Mouse (Mus musculus) thymus, postnatal 10 days (tissue): ENCODE measurements around the gene Gm3625.

Experiments
- DNase-seq, 2 experiments: peaks; one replicate each; pipeline ENCODE4 v3.0.0; 2021; ENCODE audit warnings: low spot score in 2 of 2

The Gm3625 gene

GRCm38 (mm10) chr12:4592541-4593165 lies at the start of gene Gm3625, which contains the start of gene Itsn2:
Gene Gm3625 (minus strand): TSS chr12:4592927.
Gene Itsn2 (plus strand): TSS chr12:4592638.
- DNase-seq: peak; percentile 51 to 76

DNA sequence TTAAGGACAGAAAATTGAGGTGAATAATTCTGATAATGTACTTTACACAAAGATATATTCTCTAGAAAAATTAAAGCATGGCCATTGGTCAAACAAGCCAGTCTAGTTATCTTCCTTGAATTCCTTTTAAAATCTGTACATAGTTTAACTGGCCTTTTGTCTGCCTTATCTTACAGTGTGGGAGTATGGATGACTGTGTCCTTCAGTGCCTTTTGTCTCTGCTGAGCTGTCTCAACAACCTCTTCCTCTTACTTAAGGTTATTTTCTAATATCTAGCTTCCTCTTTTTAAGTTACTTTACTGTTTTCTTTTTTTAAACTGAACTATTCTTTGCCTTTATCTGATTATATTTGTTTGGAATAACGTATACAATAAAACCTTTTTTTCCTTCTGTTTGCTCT lies 48.0 kb upstream of the Gm3625 start:
- no peak for DNase-seq

- no peak for DNase-seq
Measured at GRCm38 (mm10) chr12:4638438-4638837, 45.7 kb upstream of the Gm3625 start.

DNA sequence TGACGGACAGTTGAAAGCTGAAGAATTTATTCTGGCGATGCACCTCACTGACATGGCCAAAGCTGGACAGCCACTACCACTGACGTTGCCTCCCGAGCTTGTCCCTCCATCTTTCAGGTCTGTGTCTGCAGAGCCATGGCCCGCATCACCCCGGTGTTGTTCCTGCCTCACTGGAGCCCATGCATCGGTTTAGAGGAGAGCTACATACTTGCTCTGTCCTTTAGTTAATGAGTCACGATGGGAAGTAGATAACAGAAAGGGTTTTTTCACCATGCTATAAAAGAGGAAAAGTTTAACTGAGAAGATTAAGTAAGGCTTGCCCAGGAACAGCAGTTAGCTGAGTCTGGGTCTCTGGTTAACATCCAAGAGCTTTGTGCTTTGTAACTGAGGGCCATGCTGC lies 40.2 kb upstream of the Gm3625 start:
- DNase-seq: no peak

- peak in 1 of 2 experiments; percentile 21 for DNase-seq
Measured at GRCm38 (mm10) chr12:4624201-4624600, 31.5 kb upstream of the Gm3625 start.

DNA sequence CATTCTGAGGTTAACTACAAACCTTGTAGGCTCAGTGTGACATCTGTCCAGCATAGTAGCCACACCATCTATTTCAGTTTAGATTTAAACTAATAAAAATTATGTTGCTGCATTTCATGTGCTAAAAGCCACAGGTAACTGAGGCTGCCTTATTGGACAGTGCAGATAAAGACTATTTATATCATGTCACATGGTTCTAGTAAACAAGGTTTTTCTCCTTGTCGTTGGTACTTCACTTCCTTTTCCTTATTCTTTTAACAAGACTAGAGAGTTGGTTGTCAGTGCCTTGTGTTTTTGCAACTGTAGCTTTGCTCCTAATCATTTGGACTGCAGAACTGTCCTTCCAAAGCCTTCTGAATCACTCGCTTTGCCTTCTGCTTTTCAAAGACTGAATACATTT lies 22.0 kb upstream of the Gm3625 start:
- no peak for DNase-seq

- no peak for DNase-seq
Measured at GRCm38 (mm10) chr12:4606625-4607024, 13.9 kb upstream of the Gm3625 start.

DNA sequence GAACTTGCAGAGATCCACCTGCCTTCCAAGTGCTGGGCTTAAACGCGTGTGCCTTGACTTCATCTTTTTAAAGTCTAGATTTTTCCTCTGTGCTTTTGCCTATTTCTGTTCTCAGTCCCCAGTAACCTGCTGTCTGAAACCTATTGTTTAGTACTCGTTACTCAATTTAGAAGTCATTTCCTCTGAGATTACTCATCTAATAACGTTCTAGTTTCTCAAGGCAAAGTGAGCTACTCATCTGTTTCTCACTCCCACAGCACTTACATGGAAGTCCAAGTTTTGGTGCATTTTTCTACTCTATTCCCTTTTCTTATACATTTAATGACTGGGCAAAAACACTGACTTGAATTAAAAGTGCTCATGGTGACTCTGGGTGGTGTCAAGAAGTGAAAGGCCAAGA lies 7.0 kb upstream of the Gm3625 start:
- no peak for DNase-seq

DNA sequence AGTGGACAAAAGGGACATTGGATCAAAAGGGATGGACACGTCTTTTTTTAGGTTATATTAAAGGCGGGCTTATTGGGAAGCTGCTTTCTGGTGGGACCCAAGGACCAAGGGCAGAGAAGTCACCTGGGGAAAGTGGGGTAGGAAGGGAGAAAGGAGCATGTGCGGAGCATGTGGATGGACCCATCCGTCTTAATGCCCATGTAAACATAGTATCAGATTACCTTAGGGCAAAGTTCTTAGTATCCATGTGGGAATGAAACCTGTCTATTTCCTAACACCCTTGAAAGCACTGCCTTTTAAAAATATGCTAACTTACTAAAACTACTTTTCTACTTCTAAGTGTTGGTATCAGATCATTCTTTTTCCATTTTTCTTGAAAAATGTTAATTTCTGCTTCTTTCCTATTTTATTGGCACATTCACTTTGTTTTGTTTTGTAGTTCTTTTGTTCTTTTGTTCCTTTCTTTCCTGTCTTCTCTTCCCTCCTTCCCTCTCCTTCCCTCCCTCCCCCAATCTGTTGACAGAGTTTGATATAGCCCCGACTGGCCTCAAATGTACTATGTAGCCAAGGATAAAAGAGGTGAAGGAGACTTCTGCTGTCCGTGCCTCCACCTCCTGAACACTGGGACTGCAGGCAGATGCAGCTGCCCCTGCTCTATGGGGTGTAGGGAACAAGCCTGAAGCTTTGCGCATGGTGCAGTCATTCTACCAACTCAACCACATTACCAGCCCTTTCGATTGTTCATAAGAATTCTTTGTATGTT lies 6.1 kb upstream of the Gm3625 start:
- DNase-seq: no peak

DNA sequence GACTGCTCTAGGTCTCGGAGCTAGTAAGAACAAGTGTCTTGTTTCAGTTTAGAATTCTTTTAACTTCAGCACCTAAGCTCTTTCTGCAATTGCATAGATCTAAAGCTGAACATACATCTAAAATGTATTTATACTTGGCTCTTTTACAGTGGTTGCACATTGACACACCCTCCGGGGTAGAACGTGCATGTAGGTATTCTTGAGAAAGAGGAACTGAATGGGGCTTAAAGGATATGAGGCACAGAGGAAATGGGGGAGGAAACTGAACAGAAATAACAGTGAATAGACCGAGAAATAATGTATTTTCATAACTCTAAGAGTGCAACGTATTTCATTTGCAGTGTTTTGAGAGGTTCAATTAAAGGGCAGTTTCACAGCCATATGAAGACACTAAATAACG lies 2.3 kb upstream of the Gm3625 start:
- peak in 1 of 2 experiments; percentile 12 for DNase-seq

- DNase-seq: no peak
Measured at GRCm38 (mm10) chr12:4593930-4594391, 1.2 kb upstream of the Gm3625 start.

- DNase-seq: peak; percentile 38 to 53
Measured at GRCm38 (mm10) chr12:4593166-4593929, 621 bp upstream of the Gm3625 start.

- no peak for DNase-seq
Measured at GRCm38 (mm10) chr12:4592025-4592424, 702 bp downstream of the Gm3625 start.

DNA sequence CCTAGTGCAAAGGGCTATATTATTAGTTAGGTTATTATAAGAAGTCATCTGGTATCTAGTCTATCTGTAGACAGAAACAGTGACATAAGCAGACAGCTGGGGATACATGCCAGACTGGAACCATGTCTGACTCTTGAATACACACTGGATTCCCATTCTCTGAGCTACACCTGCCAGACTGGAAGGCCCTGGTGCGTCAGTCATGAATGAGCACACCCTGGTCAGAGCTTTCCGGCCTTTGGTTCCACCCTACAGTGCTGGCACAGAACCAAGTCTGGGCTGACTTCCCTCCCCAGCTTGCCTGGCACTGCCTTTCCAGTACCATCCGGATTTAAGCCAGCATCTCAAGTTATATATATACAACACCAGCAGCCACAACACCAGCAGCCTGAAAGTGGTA lies 4.1 kb downstream of the Gm3625 start:
- no peak for DNase-seq

GRCm38 (mm10) chr12:4587846-4588245 lies 4.9 kb downstream of the Gm3625 start:
- DNase-seq: no peak

DNA sequence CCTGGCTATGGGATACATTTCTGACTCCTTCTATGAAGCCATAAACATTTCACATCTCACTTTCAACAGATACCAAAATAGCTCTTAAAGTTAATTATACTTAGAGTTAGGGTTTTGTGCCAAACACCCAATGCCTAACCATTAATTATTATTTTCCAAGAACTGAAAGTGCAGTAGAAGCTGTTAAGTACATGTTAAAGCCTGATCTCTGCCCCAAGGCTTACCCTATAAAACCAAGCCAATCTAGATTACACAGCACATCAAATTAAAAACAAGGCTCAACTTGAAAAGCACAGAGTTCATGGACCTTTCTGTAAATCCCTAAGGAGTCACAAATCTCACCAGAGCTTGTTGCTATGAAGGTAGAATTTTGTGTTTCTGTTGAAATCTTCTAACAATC lies 10.4 kb downstream of the Gm3625 start:
- DNase-seq: no peak

GRCm38 (mm10) chr12:4574065-4574464 lies 18.7 kb downstream of the Gm3625 start:
- no peak for DNase-seq

DNA sequence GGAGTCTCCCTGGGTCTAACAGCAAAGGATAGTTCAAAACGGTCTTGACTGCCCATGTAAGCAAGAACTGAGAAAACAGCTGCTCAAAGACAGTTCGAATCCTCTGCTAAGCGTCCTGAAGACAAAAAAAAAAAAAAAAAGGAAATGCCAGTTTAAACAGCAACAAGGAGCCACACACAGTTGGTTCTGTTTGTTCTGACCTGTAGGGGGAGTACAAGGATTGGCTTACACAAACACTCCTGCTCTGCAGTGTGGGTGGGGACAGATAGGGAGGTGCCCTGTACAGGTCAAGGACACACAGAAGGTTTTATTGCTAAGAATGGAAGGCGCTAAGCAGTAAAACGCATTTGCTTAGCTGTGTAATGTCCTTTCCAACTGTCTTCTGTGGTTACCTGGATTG lies 20.9 kb downstream of the Gm3625 start:
- DNase-seq: peak; percentile 33 to 58

DNA sequence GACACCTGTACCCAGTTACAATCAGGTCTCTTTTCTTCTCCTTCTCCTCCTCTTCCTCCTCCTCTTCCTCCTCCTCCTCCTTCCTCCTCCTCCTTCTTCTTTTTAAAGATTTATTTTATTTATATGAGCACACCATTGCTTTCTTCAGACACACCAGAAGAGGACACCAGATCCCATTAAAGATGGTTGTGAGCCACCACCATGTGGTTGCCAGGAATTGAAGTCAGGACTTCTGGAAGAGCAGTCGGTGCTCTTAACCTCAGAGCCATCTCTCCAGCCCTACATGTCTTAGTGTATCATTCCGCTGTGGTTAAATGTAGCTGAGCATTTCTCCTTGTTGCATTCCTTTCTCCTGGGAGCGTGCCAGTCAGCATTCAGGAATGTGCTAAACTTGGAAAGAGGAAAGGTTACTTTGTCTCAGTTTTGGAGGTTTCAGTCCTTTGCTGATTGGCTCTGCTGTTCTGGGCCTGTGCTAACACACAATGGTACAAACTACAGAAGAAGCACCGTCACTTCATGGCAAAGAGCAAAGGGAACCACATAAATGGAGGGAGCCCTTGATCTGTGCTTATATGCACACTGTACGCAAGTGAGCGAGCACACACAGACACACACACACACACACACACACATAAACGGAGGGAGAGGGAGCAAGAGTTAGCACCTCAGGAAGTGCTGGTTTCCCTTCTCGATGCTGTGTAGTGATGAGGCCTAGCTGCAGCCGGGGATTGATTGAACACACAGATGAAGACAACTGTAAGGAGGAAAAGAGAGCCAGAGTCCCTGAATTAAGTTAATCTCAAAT lies 34.0 kb downstream of the Gm3625 start:
- peak; percentile 12 to 39 for DNase-seq

GRCm38 (mm10) chr12:4558013-4558412 lies 34.7 kb downstream of the Gm3625 start:
- DNase-seq: no peak

GRCm38 (mm10) chr12:4557436-4557835 lies 35.3 kb downstream of the Gm3625 start:
- DNase-seq: no peak

- DNase-seq: no peak
Measured at GRCm38 (mm10) chr12:4556891-4557290, 35.8 kb downstream of the Gm3625 start.
